Comparison of ENCODE assay signal across 8 mouse cellular contexts in genomic region chr11:120633520-120634343, GRCm38 (mm10). TPM values are rescaled to one million over a fixed set of nuclear protein-coding genes. Genes with fewer than 3 reads are reported as not detected.
DNase-seq lines count a peak whose midpoint lies in the region; ATAC-seq and TF ChIP-seq lines count a peak whose summit lies in the region.

Gene Mafg, minus strand, starts transcription at chr11:120633600.

- peak within 1 kb of the TSS; percentile 96 for H3K9ac ChIP-seq in CH12.LX (ENCODE audit: insufficient read depth, low read depth)
- peak within 1 kb of the TSS; percentile 91 for H3K9ac ChIP-seq in forebrain, embryonic 12.5 days
- peak within 1 kb of the TSS; percentile 94 for H3K9ac ChIP-seq in heart, postnatal 0 days (replicated peaks; ENCODE audit: low read depth, low read length)
- peak within 1 kb of the TSS; percentile 97 for H3K9ac ChIP-seq in liver, embryonic 16.5 days (ENCODE audit: low read depth, low read length)
- H3K9ac ChIP-seq in neural tube, embryonic 13.5 days, result peak within 1 kb of the TSS; percentile 96

- peak within 1 kb of the TSS; percentile 74 to 93 (median 83) for H3K4me3 ChIP-seq in CH12.LX (replicated peaks in 1 of 3; ENCODE audit: low read depth in 2 of 3, low read length in 2 of 3, poor library complexity in 1 of 3)
- peak within 1 kb of the TSS; percentile 98 for H3K4me3 ChIP-seq in forebrain, embryonic 12.5 days (replicated peaks)
- H3K4me3 ChIP-seq in heart, postnatal 0 days (ENCODE audit: low read depth, low read length), result peak within 1 kb of the TSS; percentile 90
- H3K4me3 ChIP-seq in liver, embryonic 16.5 days (ENCODE audit: low read depth, low read length), result peak within 1 kb of the TSS; percentile 84
- H3K4me3 ChIP-seq in neural tube, embryonic 13.5 days, result peak within 1 kb of the TSS; percentile 92
- peak within 1 kb of the TSS; percentile 84 for H3K4me3 ChIP-seq in testis, adult 2 months (ENCODE audit: control insufficient read depth, low read depth, low read length)

- no peak for TF ChIP-seq CTCF in CH12.LX (conservative IDR thresholded peaks at IDR 0.05 in 1 of 2, IDR thresholded peaks at IDR 0.05 in 1 of 2; ENCODE audit: low read depth in 2 of 2, low read length in 2 of 2)
- no peak for TF ChIP-seq CTCF in heart, postnatal 0 days (IDR thresholded peaks at IDR 0.05; ENCODE audit: low read depth)
- TF ChIP-seq CTCF in testis, adult 2 months (IDR thresholded peaks at IDR 0.05; ENCODE audit: control insufficient read depth, insufficient read depth, insufficient replicate concordance, low read depth, low read length), result no peak

- no peaks in the 10 kb centered on the region for H3K9me3 ChIP-seq in CH12.LX (replicated peaks; ENCODE audit: low read length)
- H3K9me3 ChIP-seq in forebrain, embryonic 12.5 days, result no peaks in the 10 kb centered on the region
- no peaks in the 10 kb centered on the region for H3K9me3 ChIP-seq in heart, postnatal 0 days (replicated peaks; ENCODE audit: control insufficient read depth, low read length)
- H3K9me3 ChIP-seq in liver, embryonic 16.5 days (replicated peaks; ENCODE audit: control insufficient read depth, low read length), result no peaks in the 10 kb centered on the region
- H3K9me3 ChIP-seq in neural tube, embryonic 13.5 days, result no peaks in the 10 kb centered on the region

- TF ChIP-seq RAD21 in CH12.LX (IDR thresholded peaks at IDR 0.05; ENCODE audit: low read depth, low read length), result no peak

- TF ChIP-seq POLR2A in CH12.LX (IDR thresholded peaks at IDR 0.05; ENCODE audit: low read depth, low read length), result peak; percentile 90
- TF ChIP-seq POLR2A in testis, adult 2 months (IDR thresholded peaks at IDR 0.05; ENCODE audit: control insufficient read depth, low read depth, low read length), result peak; percentile 27; the same call in 1 of the 2 replicates

- H3K4me1 ChIP-seq in CH12.LX (ENCODE audit: control insufficient read depth in 1 of 2, insufficient read depth in 2 of 2), result peaks cover 19 to 41% of the 10 kb centered on the region in 2 experiments
- peaks cover 41% of the 10 kb centered on the region for H3K4me1 ChIP-seq in forebrain, embryonic 12.5 days
- H3K4me1 ChIP-seq in heart, postnatal 0 days (ENCODE audit: control insufficient read depth, insufficient read depth), result peaks cover 31% of the 10 kb centered on the region
- peaks cover 44% of the 10 kb centered on the region for H3K4me1 ChIP-seq in liver, embryonic 16.5 days (ENCODE audit: control insufficient read depth, low read depth, low read length)
- H3K4me1 ChIP-seq in neural tube, embryonic 13.5 days (replicated peaks), result peaks cover 35% of the 10 kb centered on the region
- peaks cover 16% of the 10 kb centered on the region for H3K4me1 ChIP-seq in testis, adult 2 months (ENCODE audit: control insufficient read depth, insufficient read depth, low read length)

- peaks cover 9 to 25% of the 10 kb centered on the region in 2 experiments for H3K36me3 ChIP-seq in CH12.LX (replicated peaks in 1 of 2; ENCODE audit: control insufficient read depth in 1 of 2, insufficient read depth in 1 of 2, low read length in 1 of 2)
- peaks cover 10% of the 10 kb centered on the region for H3K36me3 ChIP-seq in forebrain, embryonic 12.5 days (replicated peaks)
- peaks cover 8% of the 10 kb centered on the region for H3K36me3 ChIP-seq in heart, postnatal 0 days (replicated peaks; ENCODE audit: control insufficient read depth, insufficient read depth, low read length)
- H3K36me3 ChIP-seq in liver, embryonic 16.5 days (ENCODE audit: control insufficient read depth, insufficient read depth), result peaks cover 2% of the 10 kb centered on the region
- peaks cover 9% of the 10 kb centered on the region for H3K36me3 ChIP-seq in neural tube, embryonic 13.5 days
- H3K36me3 ChIP-seq in testis, adult 2 months (ENCODE audit: control insufficient read depth, insufficient read depth, low read length), result no peaks in the 10 kb centered on the region

- no peak for TF ChIP-seq EP300 in CH12.LX (IDR thresholded peaks at IDR 0.05; ENCODE audit: low read length)
- TF ChIP-seq EP300 in heart, postnatal 0 days (IDR thresholded peaks at IDR 0.05; ENCODE audit: low read depth), result no peak

- peak; percentile 94 for ATAC-seq in forebrain, embryonic 12.5 days (ENCODE audit: low FRiP score)
- ATAC-seq in heart, postnatal 0 days (ENCODE audit: insufficient read depth, low read depth), result peak; percentile 91
- ATAC-seq in liver, embryonic 16.5 days (ENCODE audit: low read depth), result peak; percentile 70
- peak; percentile 90 for ATAC-seq in neural tube, embryonic 13.5 days (ENCODE audit: low read depth)

- in situ Hi-C loops in CH12.LX (cut with MboI; ENCODE audit: low pct_ligation_motif_present, low pct_unique_long_range_greater_than_20kb, low sequenced_read_pairs), result no loop called here

- H3K27me3 ChIP-seq in CH12.LX (replicated peaks), result no peaks in the 10 kb centered on the region
- no peaks in the 10 kb centered on the region for H3K27me3 ChIP-seq in forebrain, embryonic 12.5 days
- no peaks in the 10 kb centered on the region for H3K27me3 ChIP-seq in heart, postnatal 0 days (ENCODE audit: control insufficient read depth, insufficient read depth, low read length)
- no peaks in the 10 kb centered on the region for H3K27me3 ChIP-seq in liver, embryonic 16.5 days (ENCODE audit: control insufficient read depth, insufficient read depth, low read depth, low read length)
- no peaks in the 10 kb centered on the region for H3K27me3 ChIP-seq in neural tube, embryonic 13.5 days
- H3K27me3 ChIP-seq in testis, adult 2 months (ENCODE audit: control insufficient read depth, insufficient read depth, low read length), result no peaks in the 10 kb centered on the region

- DNase-seq in CH12.LX (ENCODE audit: extremely low read depth), result peak; percentile 98
- DNase-seq in c-Kit-positive CD71-positive TER-119-negative erythroid progenitor cells, embryonic 14.5 days (ENCODE audit: low read depth), result peak; percentile 90
- DNase-seq in heart, postnatal 0 days (ENCODE audit: low spot score), result peak; percentile 97
- DNase-seq in kidney, postnatal 4 days, result peak; percentile 94 to 97

- peak within 1 kb of the TSS; percentile 71 for H3K27ac ChIP-seq in CH12.LX (ENCODE audit: insufficient read depth, low read depth)
- peak within 1 kb of the TSS; percentile 90 for H3K27ac ChIP-seq in forebrain, embryonic 12.5 days
- peak within 1 kb of the TSS; percentile 89 for H3K27ac ChIP-seq in heart, postnatal 0 days (ENCODE audit: low read depth)
- H3K27ac ChIP-seq in liver, embryonic 16.5 days (ENCODE audit: low read length), result peak within 1 kb of the TSS; percentile 100
- H3K27ac ChIP-seq in neural tube, embryonic 13.5 days (replicated peaks), result peak within 1 kb of the TSS; percentile 88
- H3K27ac ChIP-seq in testis, adult 2 months (ENCODE audit: control insufficient read depth, insufficient read depth, low read depth, low read length), result peak within 1 kb of the TSS; percentile 71

- dilution Hi-C loops in CH12.LX (cut with MboI; ENCODE audit: extremely low pct_ligation_motif_present, extremely low pct_unique_long_range_greater_than_20kb, low sequenced_read_pairs), result no loop called here

- peaks cover 36% of the 10 kb centered on the region for H3K79me2 ChIP-seq in CH12.LX (replicated peaks; ENCODE audit: control insufficient read depth, extremely low read depth, insufficient read depth, poor library complexity, severe bottlenecking)

- H3K4me2 ChIP-seq in CH12.LX (ENCODE audit: insufficient read depth, low read depth, poor library complexity, severe bottlenecking), result peak within 1 kb of the TSS; percentile 87
- peak within 1 kb of the TSS; percentile 92 for H3K4me2 ChIP-seq in forebrain, embryonic 12.5 days
- H3K4me2 ChIP-seq in heart, postnatal 0 days (ENCODE audit: low read depth, low read length), result peak within 1 kb of the TSS; percentile 96
- H3K4me2 ChIP-seq in liver, embryonic 16.5 days (ENCODE audit: low read depth, low read length), result peak within 1 kb of the TSS; percentile 94
- H3K4me2 ChIP-seq in neural tube, embryonic 13.5 days, result peak within 1 kb of the TSS; percentile 95

- WGBS in forebrain, embryonic 12.5 days, result 12% methylated on average over 58 of the region's 58 CpGs
- WGBS in heart, postnatal 0 days, result 11% methylated on average over 50 of the region's 58 CpGs
- 10% methylated on average over 58 of the region's 58 CpGs for WGBS in liver, embryonic 16.5 days (ENCODE audit: insufficient replicate concordance)
- 10% methylated on average over 58 of the region's 58 CpGs for WGBS in neural tube, embryonic 13.5 days

TF ChIP-seq in CH12.LX, 34 proteins besides CTCF, POLR2A, EP300 and RAD21 (continues in another document):
- TF ChIP-seq ETS1 (conservative IDR thresholded peaks at IDR 0.05; ENCODE audit: low read depth, low read length) (no peak; the same call in none of the 2 replicates), RCOR1 (conservative IDR thresholded peaks at IDR 0.05; ENCODE audit: low read depth, low read length) (0 out of 2 replicates have a peak, but pooled peaks have one; percentile 27), GABPA (IDR thresholded peaks at IDR 0.05; ENCODE audit: insufficient replicate concordance, low read depth, low read length) (no peak), E2F4 (IDR thresholded peaks at IDR 0.05; ENCODE audit: insufficient replicate concordance, low read depth, low read length) (peak; percentile 58; the same call in 1 of the 2 replicates), SMC3 (IDR thresholded peaks at IDR 0.05; ENCODE audit: low read depth, low read length) (peak; percentile 16; the same call in 1 of the 2 replicates), HCFC1 (IDR thresholded peaks at IDR 0.05; ENCODE audit: low read depth, low read length) (peak; percentile 67), ZNF384 (IDR thresholded peaks at IDR 0.05; ENCODE audit: low read depth, low read length) (no peak), CHD2 (IDR thresholded peaks at IDR 0.05; ENCODE audit: low read length) (peak; percentile 98), UBTF (IDR thresholded peaks at IDR 0.05; ENCODE audit: low read depth, low read length) (no peak), MYC (IDR thresholded peaks at IDR 0.05; ENCODE audit: low read depth, low read length) (peak; percentile 80), POLR2AphosphoS2 (IDR thresholded peaks at IDR 0.05; ENCODE audit: low read depth, low read length) (no peak), SIN3A (IDR thresholded peaks at IDR 0.05; ENCODE audit: low read length) (peak; percentile 81; the same call in 1 of the 2 replicates), ZMIZ1 (IDR thresholded peaks at IDR 0.05; ENCODE audit: low read depth, low read length) (no peak)

RNA-seq across cellular contexts. Expression of gene Mafg, which starts in this region (rescaled TPM):
- total RNA-seq in CH12.LX (2012; rRNA removed) (26.4 and 29.3 TPM in 2 replicates), CH12.LX (2014; rRNA removed) (14.6 and 17.0 TPM in 2 replicates)
- polyA plus RNA-seq in CH12.LX (2012; ENCODE audit: insufficient read length, low read depth), result 62.1 and 63.7 TPM in 2 replicates
- 30.9 and 32.9 TPM in 2 replicates for polyA plus RNA-seq in forebrain, embryonic 12.5 days (2016; fragmentation: Nextera tagmentation; extraction: Ambion mirVana)
- 34.1 and 37.7 TPM in 2 replicates for total RNA-seq in heart, postnatal 0 days (2014; rRNA removed; ENCODE audit: low replicate concordance)
- 13.6 and 14.1 TPM in 2 replicates for polyA plus RNA-seq in heart, postnatal 0 days (2015; fragmentation: Nextera tagmentation; extraction: Ambion mirVana)
- polyA plus RNA-seq in liver, embryonic 16.5 days (2015; fragmentation: Nextera tagmentation; extraction: Ambion mirVana), result 29.4 and 30.9 TPM in 2 replicates
- polyA plus RNA-seq in neural tube, embryonic 13.5 days (2015; fragmentation: Nextera tagmentation; extraction: Ambion mirVana), result 35.5 and 36.0 TPM in 2 replicates
- polyA plus RNA-seq in testis, adult 2 months (2012; rRNA removed), result 9.5 and 10.4 TPM in 2 replicates

Comparison
In these comparisons a context has a peak if more than half of its experiments do, and no peak if none do; other contexts are left out.
1. Peak in every context shown above with its lines: DNase-seq, ATAC-seq, H3K4me3 ChIP-seq and H3K27ac ChIP-seq.